9 mouse cellular contexts compared by ENCODE assay signal in the genomic region with DNA sequence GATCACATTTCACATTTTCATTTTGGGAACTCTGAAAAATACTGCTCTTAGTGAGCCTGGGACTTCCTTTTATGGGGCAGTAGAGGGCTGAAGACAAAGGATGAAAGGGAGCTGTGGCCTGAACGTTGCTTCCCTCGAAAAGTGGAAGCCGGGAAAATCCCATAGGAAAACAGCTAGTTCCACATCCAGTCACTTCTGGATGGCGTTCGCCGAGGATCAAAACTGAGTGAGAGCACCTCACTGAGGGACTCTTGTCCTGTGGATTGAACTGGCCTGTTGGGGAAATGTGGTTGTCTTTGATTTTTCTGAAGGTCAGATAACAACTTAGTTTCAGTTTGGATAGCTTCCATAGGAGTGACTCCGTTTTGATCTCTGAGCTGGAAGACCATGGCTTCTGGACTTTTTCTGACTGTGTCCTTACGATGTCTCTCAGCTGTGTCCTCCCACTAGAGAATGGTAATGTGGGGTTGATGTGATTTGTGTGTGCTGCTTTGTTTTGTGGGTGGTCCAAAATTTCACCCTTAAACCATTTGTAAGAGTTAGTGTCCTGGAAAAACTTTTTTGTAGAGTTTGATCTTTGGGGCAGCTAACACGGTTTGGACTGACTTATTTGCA. TPM values are rescaled to one million over a fixed set of nuclear protein-coding genes. Genes with fewer than 3 reads are reported as not detected.
DNase-seq lines count a peak whose midpoint lies in the region; ATAC-seq and TF ChIP-seq lines count a peak whose summit lies in the region.
"Had no signal": no experiment of that assay in that cellular context is flagged by ENCODE, and none has a peak within 500 bp of the region (broad histone marks: within the 10 kb centered on the region; RNA-seq: fewer than 3 reads in every experiment).

No protein-coding gene starts in this region.

- H3K27me3 ChIP-seq in liver, postnatal 0 days (ENCODE audit: insufficient read depth, low read length) = no peaks in the 10 kb centered on the region
- no peaks in the 10 kb centered on the region for H3K27me3 ChIP-seq in liver, embryonic 11.5 days (replicated peaks; ENCODE audit: control insufficient read depth, insufficient read depth, low read length)
- no peaks in the 10 kb centered on the region for H3K27me3 ChIP-seq in hindbrain, embryonic 13.5 days
- H3K27me3 ChIP-seq in midbrain, postnatal 0 days (ENCODE audit: insufficient read depth, low read length) = no peaks in the 10 kb centered on the region

- TF ChIP-seq CTCF in liver, postnatal 0 days (IDR thresholded peaks at IDR 0.05; ENCODE audit: low read depth) = no peak
- TF ChIP-seq CTCF in midbrain, postnatal 0 days (IDR thresholded peaks at IDR 0.05) = no peak

- no peak for DNase-seq in liver, postnatal 0 days
- no peak for DNase-seq in liver, embryonic 11.5 days (ENCODE audit: low spot score)
- peak; percentile 24 to 48 for DNase-seq in heart, adult 18-20 months
- no peak for DNase-seq in midbrain, postnatal 0 days (ENCODE audit: low spot score)
- no peak for DNase-seq in left cerebral cortex, adult 8-10 months (ENCODE audit: low spot score in 2 of 2)
- DNase-seq: right cerebral cortex, postnatal 14 days had no signal

- H3K4me3 ChIP-seq in liver, postnatal 0 days (ENCODE audit: low read depth, low read length) = no peak overlapping the region
- no peak overlapping the region for H3K4me3 ChIP-seq in liver, embryonic 11.5 days (ENCODE audit: low read depth, low read length)
- H3K4me3 ChIP-seq in hindbrain, embryonic 13.5 days = no peak overlapping the region
- H3K4me3 ChIP-seq in midbrain, postnatal 0 days (ENCODE audit: low read depth, low read length) = no peak overlapping the region
- H3K4me3 ChIP-seq: erythroblast, embryonic 14.5 days had no signal

- TF ChIP-seq EP300 in liver, postnatal 0 days (IDR thresholded peaks at IDR 0.05; ENCODE audit: low read depth) = no peak

- WGBS in liver, postnatal 0 days (ENCODE audit: insufficient replicate concordance) = 78% methylated on average over 9 of the region's 9 CpGs
- 92% methylated on average over 9 of the region's 9 CpGs for WGBS in liver, embryonic 11.5 days
- 88% methylated on average over 9 of the region's 9 CpGs for WGBS in hindbrain, embryonic 13.5 days
- WGBS in midbrain, postnatal 0 days = 83% methylated on average over 9 of the region's 9 CpGs

- no peaks in the 10 kb centered on the region for H3K9me3 ChIP-seq in liver, postnatal 0 days (ENCODE audit: low read length)
- no peaks in the 10 kb centered on the region; the same call in 1 of the 2 replicates for H3K9me3 ChIP-seq in liver, embryonic 11.5 days (ENCODE audit: control insufficient read depth, low read length)
- H3K9me3 ChIP-seq in hindbrain, embryonic 13.5 days = peaks cover 3% of the 10 kb centered on the region; the same call in 1 of the 2 replicates
- H3K9me3 ChIP-seq in midbrain, postnatal 0 days (ENCODE audit: low read length) = no peaks in the 10 kb centered on the region

- H3K36me3 ChIP-seq in liver, postnatal 0 days (replicated peaks; ENCODE audit: insufficient read depth, low read length) = no peaks in the 10 kb centered on the region
- H3K36me3 ChIP-seq in liver, embryonic 11.5 days (ENCODE audit: control insufficient read depth, insufficient read depth, low read length) = 0 out of 2 replicates have a peak, but pooled peaks cover 5% of the 10 kb centered on the region
- peaks cover 6% of the 10 kb centered on the region; the same call in 1 of the 2 replicates for H3K36me3 ChIP-seq in hindbrain, embryonic 13.5 days
- H3K36me3 ChIP-seq in midbrain, postnatal 0 days (ENCODE audit: insufficient read depth, low read length) = no peaks in the 10 kb centered on the region

- peak overlapping the region; percentile 26 for H3K27ac ChIP-seq in liver, postnatal 0 days (ENCODE audit: low read depth)
- no peak overlapping the region for H3K27ac ChIP-seq in liver, embryonic 11.5 days (ENCODE audit: low read depth, low read length)
- H3K27ac ChIP-seq in hindbrain, embryonic 13.5 days = no peak overlapping the region
- no peak overlapping the region for H3K27ac ChIP-seq in midbrain, postnatal 0 days (ENCODE audit: low read depth, low read length)

- peaks cover 22% of the 10 kb centered on the region for H3K4me1 ChIP-seq in liver, postnatal 0 days (ENCODE audit: insufficient read depth)
- no peaks in the 10 kb centered on the region for H3K4me1 ChIP-seq in liver, embryonic 11.5 days (replicated peaks; ENCODE audit: control insufficient read depth, insufficient read depth, low read length)
- H3K4me1 ChIP-seq in hindbrain, embryonic 13.5 days (replicated peaks) = peaks cover 32% of the 10 kb centered on the region
- peaks cover 3% of the 10 kb centered on the region; the same call in 1 of the 2 replicates for H3K4me1 ChIP-seq in midbrain, postnatal 0 days (ENCODE audit: insufficient read depth, low read length)

- no peak overlapping the region for H3K9ac ChIP-seq in liver, postnatal 0 days (replicated peaks)
- no peak overlapping the region for H3K9ac ChIP-seq in liver, embryonic 11.5 days (ENCODE audit: low read depth, low read length)
- H3K9ac ChIP-seq in hindbrain, embryonic 13.5 days = no peak overlapping the region
- H3K9ac ChIP-seq in midbrain, postnatal 0 days (replicated peaks; ENCODE audit: low read length, poor library complexity, severe bottlenecking) = no peak overlapping the region

- ATAC-seq in liver, postnatal 0 days = no peak
- ATAC-seq in liver, embryonic 11.5 days (replicated peaks; ENCODE audit: low FRiP score) = no peak
- ATAC-seq in hindbrain, embryonic 13.5 days (ENCODE audit: low FRiP score) = no peak
- ATAC-seq in midbrain, postnatal 0 days (ENCODE audit: low FRiP score) = no peak
- no peak for ATAC-seq in granulocyte monocyte progenitor cell, adult 5-6 weeks (replicated peaks; ENCODE audit: poor library complexity, severe bottlenecking)

- H3K4me2 ChIP-seq in liver, postnatal 0 days (ENCODE audit: low read depth, low read length) = no peak overlapping the region; the same call in 1 of the 2 replicates
- H3K4me2 ChIP-seq in liver, embryonic 11.5 days = no peak overlapping the region
- peak overlapping the region; percentile 54 for H3K4me2 ChIP-seq in hindbrain, embryonic 13.5 days
- peak overlapping the region; percentile 79; the same call in 1 of the 2 replicates for H3K4me2 ChIP-seq in midbrain, postnatal 0 days (ENCODE audit: low read depth, low read length, poor library complexity, severe bottlenecking)

RNA-seq across cellular contexts. Expression of a gene that starts 2.5 kb away (rescaled TPM):
- polyA plus RNA-seq in liver, postnatal 0 days (2015; fragmentation: Nextera tagmentation; extraction: Ambion mirVana) = 11.7 and 12.6 TPM in 2 replicates
- 39.5 TPM in 2 replicates for polyA plus RNA-seq in liver, embryonic 11.5 days (2014; fragmentation: Nextera tagmentation; extraction: Ambion mirVana)
- 10 to 100 TPM; 32.9 to 38.2 TPM for total RNA-seq in heart, adult 18-20 months (2021)
- 132 and 133 TPM in 2 replicates for polyA plus RNA-seq in hindbrain, embryonic 13.5 days (2015; fragmentation: Nextera tagmentation; extraction: Ambion mirVana)
- total RNA-seq in midbrain, postnatal 0 days (2014; rRNA removed) = 214 and 241 TPM in 2 replicates
- polyA plus RNA-seq in midbrain, postnatal 0 days (2015; fragmentation: Nextera tagmentation; extraction: Ambion mirVana) = 154 and 158 TPM in 2 replicates
- 100 to 1,000 TPM; 153 to 182 (median 175) TPM for total RNA-seq in left cerebral cortex, adult 8-10 months (2022)
- total RNA-seq in granulocyte monocyte progenitor cell, adult 5-6 weeks (2014; fragmentation: Nextera tagmentation) = 47.2 and 47.7 TPM in 2 replicates
- 38.5 and 39.7 TPM in 2 replicates for total RNA-seq in granulocyte monocyte progenitor cell, adult 5-6 weeks (2017)

Comparison
In these comparisons a context has a peak if more than half of its experiments do, and no peak if none do; other contexts are left out.
1. DNase-seq: peak in heart, adult 18-20 months (2 of 2); none in liver, postnatal 0 days (single experiment), liver, embryonic 11.5 days (single experiment), midbrain, postnatal 0 days (single experiment) and left cerebral cortex, adult 8-10 months (0 of 2).
2. H3K4me2 ChIP-seq: peak in hindbrain, embryonic 13.5 days (single experiment) and midbrain, postnatal 0 days (single experiment); none in liver, postnatal 0 days (single experiment) and liver, embryonic 11.5 days (single experiment).